Mouse (Mus musculus): ENCODE results near the gene B830017H08Rik. TPM values are rescaled to one million over a fixed set of nuclear protein-coding genes. Genes with fewer than 3 reads are reported as not detected.
A peak's percentile ranks its signal among the peaks of the same experiment; 100 is the strongest.

Gene B830017H08Rik
- total RNA-seq, 2 experiments from 2014 or later = not detected

DNA sequence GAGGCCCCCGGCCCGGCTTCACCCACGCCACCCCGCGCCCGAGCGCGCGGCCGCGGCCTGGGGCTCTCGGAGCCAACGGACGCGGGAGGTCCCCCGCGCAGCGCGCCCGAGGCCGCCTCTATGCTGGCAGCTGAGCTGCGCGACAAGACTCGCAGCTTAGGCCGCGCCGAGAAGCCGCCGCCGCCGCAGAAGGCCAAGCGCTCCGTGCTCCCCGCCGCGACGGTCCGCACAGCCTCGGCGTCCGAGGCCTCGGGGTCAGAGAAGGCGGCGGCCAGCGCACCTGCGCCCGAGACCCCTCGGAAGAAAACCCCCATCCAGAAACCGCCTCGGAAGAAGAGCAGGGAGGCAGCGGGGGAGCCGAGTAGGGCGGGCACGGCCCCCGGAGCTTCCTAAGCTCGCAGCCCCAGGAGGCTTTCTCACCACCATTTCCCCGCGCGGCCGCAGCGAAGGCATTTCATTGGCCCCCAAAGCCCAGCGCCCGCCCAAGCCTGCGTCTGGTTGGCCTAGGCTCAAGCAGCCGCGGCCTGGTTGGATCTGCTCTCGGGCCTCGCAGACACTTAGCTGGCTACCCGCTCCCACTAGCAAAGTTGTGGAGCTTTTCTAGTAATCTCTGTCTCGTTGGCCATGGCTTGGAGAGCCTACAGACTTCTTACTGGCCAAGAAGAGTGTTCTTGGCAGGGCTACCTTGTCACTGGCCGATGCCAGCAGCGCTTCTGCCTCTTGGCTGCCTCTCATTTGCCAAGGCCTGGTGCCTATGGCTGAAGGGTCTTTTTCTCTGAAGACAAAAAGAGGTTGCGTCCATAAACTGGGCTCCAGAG lies 25.5 kb upstream of the B830017H08Rik start:
- peak; percentile 90 for DNase-seq
- intact Hi-C loops (cut with DNase I; ENCODE audit: low total_unique reads) = no loop called here

DNA sequence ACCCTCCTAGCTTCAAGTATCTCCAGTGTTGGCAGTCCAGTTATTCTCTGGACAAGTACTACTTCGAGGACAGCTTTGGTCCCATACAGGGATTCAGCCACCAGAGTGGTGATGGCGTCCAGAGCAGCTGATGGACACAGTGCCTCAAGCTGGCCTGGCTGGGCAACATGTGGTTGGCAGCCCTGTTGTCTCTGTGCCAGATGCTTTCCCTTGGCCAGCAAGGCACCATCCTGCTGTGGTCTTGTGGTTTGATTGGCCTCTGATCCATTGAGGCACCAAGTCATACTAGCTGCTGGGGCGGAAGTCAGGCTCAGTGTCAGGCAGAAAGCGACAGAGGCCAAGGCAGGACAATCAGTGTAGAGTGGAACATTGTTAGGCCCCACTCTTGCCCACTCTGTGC lies 23.8 kb upstream of the B830017H08Rik start:
- no peak for DNase-seq
- intact Hi-C loops (cut with DNase I; ENCODE audit: low total_unique reads) = no loop called here

DNA sequence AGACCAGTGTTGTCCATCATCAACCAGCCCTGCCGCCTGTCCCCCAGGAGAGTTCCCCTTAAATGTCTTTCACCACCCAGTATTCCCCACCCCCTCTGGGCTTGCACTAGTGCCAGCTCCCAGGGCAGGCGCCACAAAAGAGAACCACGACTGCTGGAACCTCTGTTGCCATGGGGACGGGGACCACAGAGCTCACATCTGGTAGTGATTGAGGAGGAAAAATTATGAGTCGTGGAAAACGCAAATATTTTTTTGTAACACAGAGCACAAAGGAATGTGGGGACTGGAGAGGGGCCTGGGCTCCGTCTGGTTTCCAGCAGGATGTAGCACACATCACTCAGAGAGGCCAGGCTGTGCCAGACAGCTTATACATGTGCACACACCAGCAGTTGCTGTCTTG lies 23.2 kb upstream of the B830017H08Rik start:
- DNase-seq = peak; percentile 84
- intact Hi-C loops (cut with DNase I; ENCODE audit: low total_unique reads) = loop anchor here (5.0 kb wide), 1 partner anchor 62 kb away; no protein-coding TSS in a partner anchor

DNA sequence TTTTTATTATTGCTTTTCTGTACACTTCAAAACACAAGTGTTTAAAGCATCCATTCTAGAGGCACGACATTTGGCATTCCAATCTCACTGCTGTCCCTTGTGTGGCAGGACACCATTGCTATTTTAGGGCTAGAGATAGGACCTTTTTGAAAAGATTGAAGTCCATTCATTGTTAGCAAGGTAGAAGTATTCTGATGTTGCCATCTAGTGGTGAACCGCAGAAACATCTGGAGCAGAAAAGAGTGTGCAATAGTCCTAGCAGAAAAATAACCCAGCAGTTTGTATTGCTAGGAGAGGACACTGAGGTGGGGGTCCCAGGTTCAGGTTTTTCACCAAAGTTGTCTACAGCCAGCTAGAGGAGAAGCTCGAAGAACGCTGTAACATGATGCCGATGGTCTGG lies 20.8 kb upstream of the B830017H08Rik start:
- DNase-seq = no peak
- intact Hi-C loops (cut with DNase I; ENCODE audit: low total_unique reads) = loop anchor here (5.0 kb wide), 1 partner anchor 65 kb away; no protein-coding TSS in a partner anchor

DNA sequence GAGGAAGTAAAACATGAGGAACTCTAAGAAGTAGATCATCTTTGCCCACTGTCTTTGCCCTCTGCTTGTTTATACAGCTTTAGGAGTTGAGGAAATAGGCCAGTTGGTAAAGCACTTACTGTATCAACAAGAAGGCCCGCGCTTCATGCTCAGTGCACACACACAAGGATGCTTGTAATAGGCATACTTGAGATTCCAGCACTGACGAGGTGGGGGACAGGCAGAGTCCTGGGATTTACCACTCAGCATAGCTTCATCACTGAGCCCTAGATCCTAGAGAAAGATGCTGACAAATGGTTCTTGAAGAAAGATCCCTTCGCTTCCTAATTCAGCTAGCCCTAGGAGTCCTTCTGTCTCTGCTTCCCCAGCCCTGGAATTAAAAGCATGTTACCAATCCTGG lies 19.7 kb upstream of the B830017H08Rik start:
- no peak for DNase-seq
- intact Hi-C loops (cut with DNase I; ENCODE audit: low total_unique reads) = loop anchor here (5.0 kb wide), 1 partner anchor 66 kb away; no protein-coding TSS in a partner anchor

DNA sequence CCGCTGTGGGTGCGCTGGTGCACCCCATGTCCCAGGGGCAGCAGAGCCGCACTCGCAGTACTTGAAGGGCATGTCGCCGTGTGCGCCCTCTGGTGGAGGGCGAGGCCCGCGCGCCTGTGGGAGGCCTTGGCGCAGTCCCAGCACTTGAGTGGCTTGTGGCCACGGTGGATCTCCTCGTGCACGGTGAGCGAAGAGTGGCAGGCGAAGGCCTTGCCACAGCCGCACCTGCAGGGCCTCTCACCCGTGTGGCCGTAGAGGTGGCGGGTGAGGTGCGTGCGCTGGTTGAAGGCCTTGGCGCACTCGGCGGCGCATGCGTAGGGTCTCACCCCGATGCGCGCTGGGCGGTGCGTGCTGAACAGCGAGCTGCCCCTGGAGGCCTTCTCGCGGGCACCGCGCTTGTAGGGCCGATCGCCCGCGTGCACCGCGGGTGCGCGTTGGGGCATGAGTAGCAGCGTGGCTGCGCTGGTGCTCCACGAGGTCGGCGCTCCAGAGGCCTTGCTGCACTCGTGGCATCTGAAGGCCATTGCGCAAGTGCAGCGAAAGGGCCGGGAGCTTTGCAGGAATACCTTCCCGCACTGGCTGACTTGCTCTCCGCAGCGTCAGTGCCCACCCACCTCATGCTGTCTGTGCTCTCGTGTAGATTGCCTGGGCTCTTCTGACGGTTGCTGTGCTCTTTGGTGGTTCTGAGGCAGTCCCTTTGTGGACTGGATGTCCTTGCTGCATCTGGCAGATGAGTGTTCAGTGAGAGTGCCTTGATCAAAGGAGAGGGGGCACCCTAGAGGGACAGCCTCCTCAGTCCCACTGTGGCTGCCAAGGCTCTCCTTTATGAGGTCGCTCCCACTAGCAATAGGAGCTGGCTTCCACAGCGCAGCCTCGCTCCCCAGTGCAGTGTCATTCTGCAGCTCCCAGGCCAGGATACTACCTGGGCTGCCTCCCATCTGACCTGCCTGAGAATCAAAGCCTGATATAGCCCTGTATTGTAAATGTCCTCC lies 17.2 kb upstream of the B830017H08Rik start:
- intact Hi-C loops (cut with DNase I; ENCODE audit: low total_unique reads) = loop anchor here (5.0 kb wide), 1 partner anchor 33 kb away; no protein-coding TSS in a partner anchor
- peak; percentile 63 for DNase-seq

DNA sequence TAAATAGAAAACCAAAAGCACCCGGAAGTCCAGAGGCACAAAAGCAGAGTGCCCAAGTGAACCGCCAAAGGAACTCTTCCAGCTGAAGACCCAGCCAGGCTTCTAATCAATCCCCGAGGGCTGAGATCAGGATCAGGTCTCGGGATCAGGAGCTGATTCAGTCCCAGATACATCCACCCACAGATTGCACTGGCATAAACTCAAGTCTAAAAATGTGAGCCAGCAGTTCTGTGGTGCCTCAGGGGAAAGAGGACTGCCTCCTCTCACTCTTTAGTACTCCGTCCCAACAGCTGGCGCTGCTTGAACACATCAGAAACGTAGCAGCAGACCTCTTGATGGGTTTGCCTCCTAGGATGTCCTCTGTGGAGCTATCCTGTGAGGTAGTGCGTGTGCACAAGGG lies 16.4 kb upstream of the B830017H08Rik start:
- intact Hi-C loops (cut with DNase I; ENCODE audit: low total_unique reads) = loop anchor here (5.0 kb wide), 1 partner anchor 34 kb away; no protein-coding TSS in a partner anchor
- no peak for DNase-seq

DNA sequence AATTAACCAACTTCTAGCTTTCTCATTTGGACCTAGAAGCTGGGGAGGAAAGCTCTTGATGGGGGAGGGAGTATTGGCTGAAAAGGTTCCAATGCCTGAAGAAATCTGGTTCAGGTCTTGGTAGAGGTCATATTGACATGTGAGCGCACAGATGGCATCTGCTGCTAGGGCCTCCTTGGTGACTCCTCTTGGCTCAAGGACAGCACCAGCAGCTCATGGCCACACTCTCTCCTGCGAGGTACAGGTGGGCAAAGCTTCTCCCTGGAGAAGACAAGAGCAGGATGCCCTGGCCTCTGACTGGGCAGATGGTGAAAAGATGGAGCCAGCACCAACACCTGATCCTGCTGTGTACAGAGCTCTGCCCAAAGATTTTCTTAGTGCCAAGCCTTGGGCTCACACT lies 6.4 kb upstream of the B830017H08Rik start:
- DNase-seq = no peak
- intact Hi-C loops (cut with DNase I; ENCODE audit: low total_unique reads) = no loop called here

DNA sequence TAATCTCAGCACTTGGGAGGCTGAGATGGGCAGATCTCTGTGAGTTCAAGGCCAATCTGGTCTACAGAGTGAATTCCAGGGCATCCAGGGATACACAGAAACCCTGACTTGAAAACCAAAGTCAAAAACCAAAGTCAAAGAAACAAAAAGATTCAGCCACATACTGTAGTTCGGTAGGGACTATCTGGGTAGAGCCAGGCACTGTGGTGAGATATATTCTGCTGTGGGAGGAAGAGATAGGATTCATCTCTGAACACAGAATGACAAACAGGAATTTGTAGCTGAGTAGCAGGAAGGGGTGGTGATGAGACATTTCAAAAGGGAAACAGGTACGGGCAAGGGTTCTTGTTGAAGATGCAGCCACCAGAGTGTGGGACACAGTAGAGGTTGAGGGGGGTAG lies 4.7 kb upstream of the B830017H08Rik start:
- DNase-seq = no peak
- intact Hi-C loops (cut with DNase I; ENCODE audit: low total_unique reads) = no loop called here

DNA sequence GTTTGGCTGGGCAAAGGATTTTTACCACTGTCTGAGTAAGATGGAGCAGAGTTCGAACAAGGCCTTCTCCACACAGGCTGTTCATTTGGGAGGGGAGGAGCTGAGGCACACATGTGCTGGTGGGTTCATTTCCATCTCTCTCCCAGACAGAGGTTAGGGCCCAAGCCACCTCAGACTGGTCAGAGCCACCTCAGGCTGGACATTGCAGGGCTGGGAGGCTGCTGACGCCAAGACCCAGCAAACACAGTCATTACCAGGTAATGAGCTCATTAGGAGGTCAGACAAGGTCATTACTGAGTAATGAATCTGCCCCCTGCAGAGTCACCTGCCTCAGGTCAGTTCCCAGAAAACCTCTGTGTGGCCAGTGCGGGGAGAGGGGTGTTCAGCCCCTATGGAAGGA lies 4.1 kb upstream of the B830017H08Rik start:
- DNase-seq = no peak
- intact Hi-C loops (cut with DNase I; ENCODE audit: low total_unique reads) = no loop called here

DNA sequence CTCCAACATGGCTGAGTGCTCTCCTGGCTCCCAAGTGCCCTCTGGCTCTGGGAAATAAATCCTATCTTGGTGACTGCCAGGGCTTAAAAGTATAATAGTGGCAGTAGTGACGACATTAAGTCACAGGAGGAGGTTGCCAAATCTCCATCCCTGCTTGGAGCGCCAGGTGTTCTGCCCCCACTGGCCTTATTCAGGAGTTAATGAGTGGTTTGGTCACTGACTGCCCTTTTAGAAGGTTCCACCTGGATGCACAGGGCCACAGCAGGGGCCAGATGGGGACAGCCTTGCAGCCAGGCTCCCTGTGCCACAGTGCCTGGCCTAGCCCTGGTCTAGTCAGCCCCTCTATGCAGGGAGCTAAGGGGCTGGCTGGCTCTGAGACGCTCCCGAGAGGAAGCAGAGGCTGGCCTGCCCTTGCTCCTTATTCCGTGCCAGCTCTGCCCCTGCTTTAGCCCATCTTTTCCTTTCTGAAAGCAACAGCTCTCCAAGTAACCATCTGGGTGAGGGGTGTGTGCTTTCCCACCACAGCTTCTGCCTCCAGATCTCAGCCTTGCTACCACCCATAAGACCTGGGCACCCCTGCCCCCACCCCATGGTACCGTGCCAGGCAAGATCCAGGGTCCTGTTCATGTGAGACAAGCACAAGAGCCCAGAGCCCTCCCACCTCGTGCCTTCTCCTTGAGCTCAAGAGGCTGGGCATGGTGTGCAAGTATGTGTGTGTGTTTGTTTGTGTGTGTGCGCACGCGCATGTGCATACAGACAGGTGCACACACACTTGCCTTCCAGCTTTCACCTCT lies 2.3 kb upstream of the B830017H08Rik start:
- DNase-seq = no peak
- intact Hi-C loops (cut with DNase I; ENCODE audit: low total_unique reads) = no loop called here

DNA sequence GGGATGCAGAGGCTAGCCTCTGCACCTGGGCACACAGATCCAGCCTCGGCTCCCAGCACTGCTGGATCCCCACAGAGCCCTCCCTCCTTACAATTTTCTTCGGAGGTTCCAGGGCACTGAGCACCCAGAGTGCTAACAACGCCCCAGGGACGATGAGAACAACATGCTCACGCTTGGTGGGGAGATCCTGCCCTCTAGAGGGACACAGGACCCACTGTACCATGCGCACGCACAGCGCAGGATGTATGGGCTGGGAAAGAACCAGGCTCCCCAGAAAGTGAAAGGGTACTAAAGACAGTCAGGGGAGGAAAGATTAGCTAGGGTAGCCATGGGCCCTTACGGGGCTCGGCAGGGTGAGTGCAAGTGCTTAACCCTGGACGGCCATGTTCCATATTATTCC lies 1.1 kb upstream of the B830017H08Rik start:
- intact Hi-C loops (cut with DNase I; ENCODE audit: low total_unique reads) = no loop called here
- DNase-seq = no peak

DNA sequence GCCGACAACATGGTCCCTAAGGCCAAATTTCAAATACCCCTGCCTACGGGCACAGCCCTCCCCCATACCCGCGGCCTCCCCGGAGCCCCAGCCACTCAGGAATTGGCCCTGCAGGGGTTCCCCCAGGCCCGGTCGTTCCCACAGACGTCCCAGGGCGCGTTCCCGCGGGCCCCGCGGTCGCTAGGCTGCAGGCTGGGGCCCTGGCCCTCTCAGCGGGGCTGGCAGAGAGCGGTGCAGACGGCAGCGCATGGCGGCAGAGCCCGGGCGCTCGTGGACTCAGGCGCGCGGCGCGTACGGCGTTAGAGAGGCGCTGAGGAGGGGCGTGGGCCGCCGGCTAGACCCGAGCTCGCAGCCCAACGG lies 380 bp downstream of the B830017H08Rik start:
- no peak for DNase-seq
- intact Hi-C loops (cut with DNase I; ENCODE audit: low total_unique reads) = no loop called here

DNA sequence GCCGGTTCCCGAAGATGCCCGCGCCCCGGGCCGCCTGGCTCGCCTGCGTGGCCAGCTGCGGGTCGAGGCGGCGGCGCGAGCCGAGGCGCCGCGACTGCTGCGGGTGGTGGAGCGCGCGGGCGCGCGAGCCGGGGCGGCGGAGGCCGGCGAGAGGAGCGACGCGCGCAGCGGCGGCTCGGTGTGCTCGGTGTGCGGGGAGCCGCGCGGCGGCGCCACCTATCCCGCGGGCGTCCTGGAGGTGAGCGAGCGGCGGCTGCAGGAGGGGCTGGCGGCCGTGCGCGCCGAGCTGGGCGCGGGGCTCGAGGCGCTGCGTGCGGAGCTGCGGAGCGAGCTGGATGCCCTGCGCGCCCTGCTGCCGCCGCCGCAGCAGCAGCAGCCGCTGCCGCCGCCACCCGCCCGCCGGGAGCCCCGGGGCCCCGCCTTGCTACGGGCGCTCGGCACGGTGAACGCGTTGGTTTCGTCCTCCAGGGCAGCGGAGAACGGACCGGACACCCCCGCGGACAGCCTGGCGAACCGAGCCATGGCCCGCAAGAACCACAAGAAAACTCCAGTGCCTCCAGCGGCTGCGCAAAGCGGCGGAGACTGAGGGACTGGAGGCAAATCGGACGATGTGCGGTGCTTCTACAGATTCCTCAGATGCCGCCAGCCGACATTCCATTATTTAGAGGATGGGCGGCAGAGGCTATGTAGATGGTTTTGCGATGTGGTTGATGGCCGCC lies 919 bp downstream of the B830017H08Rik start:
- no peak for DNase-seq
- intact Hi-C loops (cut with DNase I; ENCODE audit: low total_unique reads) = no loop called here

DNA sequence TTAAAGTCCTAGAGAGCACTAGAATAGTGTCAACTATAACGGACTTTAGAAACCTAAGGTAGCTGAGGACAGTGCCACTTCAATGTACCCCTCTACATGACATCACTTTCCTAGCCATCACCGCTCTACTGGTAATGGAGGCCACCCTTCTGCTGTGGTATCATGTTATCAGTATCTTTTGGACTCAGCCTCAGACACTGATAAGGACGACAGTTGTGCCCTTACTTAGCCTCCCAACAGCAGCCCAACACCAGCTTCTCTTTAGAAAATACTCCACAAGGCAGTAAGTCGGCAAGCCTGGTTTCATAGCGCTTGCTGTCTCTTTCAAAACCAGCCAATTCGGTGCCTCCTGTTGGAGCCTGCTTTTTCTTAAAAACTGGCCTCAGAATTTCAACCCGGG lies 1.6 kb downstream of the B830017H08Rik start:
- intact Hi-C loops (cut with DNase I; ENCODE audit: low total_unique reads) = no loop called here

DNA sequence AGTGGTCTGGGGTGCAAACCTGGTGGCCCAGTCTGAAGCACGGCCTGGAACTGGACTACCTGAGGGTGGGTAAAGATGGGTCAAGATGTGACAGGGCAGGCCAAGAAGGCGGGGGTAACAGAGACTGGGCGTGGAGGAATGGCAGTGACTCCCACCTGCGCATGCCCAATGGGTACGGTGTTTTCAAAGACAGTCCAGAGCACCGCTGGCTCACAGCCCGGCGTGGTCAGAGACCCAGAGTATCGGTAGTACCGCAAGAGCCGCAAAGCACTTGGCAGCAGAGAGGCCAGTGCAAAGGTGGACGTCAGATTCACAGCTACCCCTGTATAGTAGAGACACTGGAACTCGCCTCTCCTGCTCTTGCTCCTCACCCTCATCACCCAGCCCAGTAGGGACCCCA lies 2.6 kb downstream of the B830017H08Rik start:
- intact Hi-C loops (cut with DNase I; ENCODE audit: low total_unique reads) = no loop called here

More for the DNA sequence above, 1.6 kb downstream of the B830017H08Rik start:
- DNase-seq = no peak

DNA sequence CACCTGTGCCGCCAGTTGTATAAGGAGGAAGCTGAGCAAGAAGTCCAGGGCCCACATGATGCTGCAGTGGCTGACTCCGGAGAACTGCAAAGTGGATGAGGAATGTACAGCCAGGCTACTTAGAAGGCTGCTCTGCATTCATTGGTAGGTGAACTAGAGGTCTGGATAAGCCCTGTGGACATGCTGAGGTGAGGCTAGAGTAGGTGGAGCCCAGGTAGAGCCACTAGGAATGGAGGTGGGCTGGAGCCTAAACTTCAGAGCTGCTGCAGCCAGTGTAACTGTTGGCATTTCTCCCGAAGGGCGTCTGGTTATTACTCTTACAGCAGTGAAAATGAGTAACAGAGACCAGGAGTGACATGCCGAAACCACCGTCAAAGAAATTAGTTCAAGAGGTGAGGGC lies 5.1 kb downstream of the B830017H08Rik start, which contains the start of gene Car15:
Gene Car15 (minus strand): TSS at position 314 of the 400 bp plus-strand sequence.
- intact Hi-C loops (cut with DNase I; ENCODE audit: low total_unique reads) = no loop called here
- DNase-seq = no peak

More for the DNA sequence above, 2.6 kb downstream of the B830017H08Rik start:
- DNase-seq = no peak

DNA sequence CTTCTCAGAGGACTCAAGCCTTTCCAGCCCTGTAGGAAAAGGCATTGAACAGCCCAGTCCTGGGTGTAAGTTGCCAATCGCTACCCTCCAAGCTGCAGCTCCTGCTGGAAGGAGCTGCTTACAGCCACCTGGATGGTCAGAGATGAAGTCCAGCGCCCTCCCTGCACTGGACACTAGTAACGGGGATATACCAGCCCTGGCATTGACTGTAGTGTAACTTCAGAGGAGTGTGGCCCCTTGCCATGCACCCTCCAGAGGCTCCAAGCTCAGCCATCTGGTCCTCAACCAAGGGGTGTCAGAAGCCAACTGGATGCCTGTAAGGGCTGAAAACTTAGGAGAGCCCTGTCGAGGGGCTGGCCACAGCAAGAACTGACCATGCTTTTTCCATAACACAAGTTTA lies 7.1 kb downstream of the B830017H08Rik start:
- DNase-seq = peak; percentile 69
- intact Hi-C loops (cut with DNase I; ENCODE audit: low total_unique reads) = no loop called here

DNA sequence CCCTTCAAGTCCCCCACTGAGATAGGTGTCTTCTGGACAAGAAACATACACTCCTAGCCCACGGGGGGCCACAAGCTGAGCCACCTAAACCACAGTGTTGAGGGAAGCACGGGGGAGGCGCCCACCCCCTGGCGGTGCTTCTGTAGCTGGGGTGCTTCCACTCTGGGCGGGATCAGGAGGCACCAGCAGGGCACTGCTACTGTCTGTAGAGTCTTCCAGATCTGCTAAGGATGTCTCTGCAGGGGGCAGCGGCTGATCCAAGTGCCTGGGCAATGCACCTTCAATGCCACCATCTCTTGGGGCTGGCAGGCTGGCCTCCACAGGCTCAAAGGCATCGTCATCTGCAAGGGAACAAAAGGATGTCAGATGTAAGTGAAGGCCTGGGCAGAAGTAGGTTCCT lies 9.5 kb downstream of the B830017H08Rik start:
- intact Hi-C loops (cut with DNase I; ENCODE audit: low total_unique reads) = no loop called here

More for the DNA sequence above, 9.5 kb downstream of the B830017H08Rik start:
- DNase-seq = no peak
